Mouse (Mus musculus): ENCODE results near the gene Olfr1230. TPM values are rescaled to one million over a fixed set of nuclear protein-coding genes. Genes with fewer than 3 reads are reported as not detected.

Olfr1230 gene
- not detected in 2 replicates for polyA plus RNA-seq (2015; fragmentation: Nextera tagmentation; extraction: Ambion mirVana)

DNA sequence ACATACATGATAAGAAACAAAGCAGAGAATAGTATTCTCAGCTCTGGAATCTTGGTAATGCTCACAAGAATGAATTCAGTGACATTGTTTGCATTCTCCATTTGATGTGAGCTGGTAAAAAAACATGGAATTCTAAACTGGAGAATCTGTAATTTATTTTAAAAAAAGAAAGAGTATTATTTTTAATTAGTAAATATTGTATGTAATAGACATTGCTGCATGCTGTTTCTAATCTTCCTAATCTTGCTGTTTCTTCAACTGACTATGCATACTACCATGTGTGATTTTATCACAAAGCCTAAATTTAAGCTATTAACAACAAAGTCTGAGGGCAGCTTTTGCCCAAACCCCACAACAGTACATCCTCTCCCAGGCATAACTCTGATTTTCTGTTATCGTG, at the start of gene Olfr1230:
TSS of gene Olfr1230 (minus strand) at position 101 of the 400 bp plus-strand sequence.
- H3K36me3 ChIP-seq: no peaks in the 10 kb centered on the region
- 92% methylated on average over 1 of the region's 1 CpGs for WGBS
- no peak within 1 kb of the TSS for H3K4me2 ChIP-seq
- H3K9ac ChIP-seq: no peak within 1 kb of the TSS
- no peaks in the 10 kb centered on the region for H3K4me1 ChIP-seq (replicated peaks)
- no peak within 1 kb of the TSS for H3K27ac ChIP-seq (replicated peaks)
- H3K9me3 ChIP-seq: no peaks in the 10 kb centered on the region
- no peaks in the 10 kb centered on the region for H3K27me3 ChIP-seq
- H3K4me3 ChIP-seq: no peak within 1 kb of the TSS
- no peak for ATAC-seq (ENCODE audit: low read depth)

DNA sequence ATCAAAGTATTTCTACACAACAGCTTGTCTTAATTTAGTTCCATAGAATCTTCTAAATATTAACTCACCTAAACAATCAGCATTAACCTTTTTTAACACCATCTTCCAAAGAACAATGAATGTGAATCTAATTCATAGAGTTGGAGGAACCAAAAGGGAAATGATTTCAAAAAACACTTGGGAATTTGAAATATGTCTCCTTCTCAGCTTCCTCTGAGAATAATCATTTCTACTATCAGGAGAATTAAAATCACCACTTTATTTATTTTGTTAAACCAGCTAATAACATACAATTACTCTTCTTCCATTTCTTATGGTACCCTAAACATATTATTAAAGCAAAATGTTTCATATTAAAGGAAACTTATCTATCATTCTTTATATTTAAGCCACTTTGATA, 45.2 kb upstream of the Olfr1230 start, which contains the start of gene Olfr1233:
TSS of gene Olfr1233 (minus strand) at position 101 of the 400 bp plus-strand sequence.
- Histone ChIP-seq H3K36me3 (no peaks in the 10 kb centered on the region), H3K9ac (no peak within 1 kb of the TSS), H3K4me3 (no peak within 1 kb of the TSS), H3K27ac (replicated peaks) (no peak within 1 kb of the TSS), H3K4me1 (replicated peaks) (no peaks in the 10 kb centered on the region), H3K9me3 (no peaks in the 10 kb centered on the region), H3K4me2 (no peak within 1 kb of the TSS), H3K27me3 (no peaks in the 10 kb centered on the region)
- no peak for ATAC-seq (ENCODE audit: low read depth)

DNA sequence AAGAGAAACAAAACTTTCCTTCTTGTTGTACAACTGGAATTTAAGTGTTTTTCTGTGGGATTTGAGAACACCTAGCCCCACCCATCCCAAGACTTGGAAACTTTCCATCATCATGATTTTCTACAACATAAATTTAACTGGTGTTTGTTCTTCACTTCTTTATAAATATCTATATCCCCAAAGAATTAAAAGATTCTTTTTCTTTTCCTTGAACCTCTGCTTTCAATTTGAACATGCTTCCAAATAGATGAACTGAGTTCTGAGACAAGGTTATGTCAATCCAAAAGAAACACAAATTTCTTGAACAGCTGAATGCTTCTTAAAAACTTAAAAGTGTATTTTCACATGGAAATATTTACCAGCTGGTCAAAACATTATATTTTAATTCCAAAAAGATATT, 32.5 kb upstream of the Olfr1230 start, which contains the start of gene Olfr1232:
TSS of gene Olfr1232 (minus strand) at position 101 of the 400 bp plus-strand sequence.
- Histone ChIP-seq H3K4me3 (no peak within 1 kb of the TSS), H3K9ac (no peak within 1 kb of the TSS), H3K27me3 (no peaks in the 10 kb centered on the region), H3K9me3 (no peaks in the 10 kb centered on the region), H3K36me3 (no peaks in the 10 kb centered on the region), H3K4me1 (replicated peaks) (no peaks in the 10 kb centered on the region), H3K27ac (replicated peaks) (no peak within 1 kb of the TSS), H3K4me2 (no peak within 1 kb of the TSS)
- ATAC-seq (ENCODE audit: low read depth): no peak

DNA sequence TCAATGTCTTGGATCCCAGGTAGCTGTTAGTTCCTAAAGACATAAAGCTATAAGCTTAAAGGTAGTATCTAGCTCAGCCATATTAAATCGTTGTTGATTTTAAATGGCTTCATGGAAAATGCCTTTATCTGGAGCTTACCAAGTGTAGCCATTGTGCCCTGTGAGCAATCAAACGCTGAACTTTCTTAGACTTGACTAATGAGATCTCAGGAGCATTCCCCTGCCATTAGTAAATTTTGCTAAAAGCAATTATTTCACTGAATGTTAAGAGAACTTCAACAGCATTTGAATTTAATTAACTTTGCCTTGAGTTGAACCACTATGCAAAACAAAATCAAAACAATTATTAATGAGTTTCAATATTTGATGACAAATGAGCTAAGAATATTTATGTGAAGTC, 9.9 kb upstream of the Olfr1230 start, which contains the start of gene Olfr1231:
TSS of gene Olfr1231 (minus strand) at position 101 of the 400 bp plus-strand sequence.
- H3K4me1 ChIP-seq (replicated peaks): no peaks in the 10 kb centered on the region
- no peak within 1 kb of the TSS for H3K9ac ChIP-seq
- no peaks in the 10 kb centered on the region for H3K9me3 ChIP-seq
- no peaks in the 10 kb centered on the region for H3K27me3 ChIP-seq
- no peak within 1 kb of the TSS for H3K4me3 ChIP-seq
- no peak within 1 kb of the TSS for H3K4me2 ChIP-seq
- H3K27ac ChIP-seq (replicated peaks): no peak within 1 kb of the TSS
- no peak for ATAC-seq (ENCODE audit: low read depth)
- WGBS: 80% methylated on average over 2 of the region's 2 CpGs
- H3K36me3 ChIP-seq: no peaks in the 10 kb centered on the region

DNA sequence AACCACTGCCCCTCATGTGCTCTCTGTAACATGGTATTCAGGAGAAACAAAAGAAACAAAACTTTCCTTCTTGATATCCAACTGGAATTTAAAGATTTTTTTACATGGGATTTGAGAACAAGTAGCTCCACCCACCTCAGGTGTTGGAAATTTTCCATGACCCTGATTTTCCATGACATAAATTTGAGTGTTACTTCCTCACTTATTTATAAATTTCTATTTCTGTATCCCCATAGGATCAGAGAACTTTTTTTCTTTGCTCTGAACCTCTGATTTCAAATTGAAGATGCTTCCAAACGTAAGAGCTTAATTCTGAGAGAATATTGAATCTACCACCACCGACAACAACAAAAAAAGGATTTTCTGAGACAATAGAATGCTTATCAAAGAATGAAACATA, 9.2 kb downstream of the Olfr1230 start, which contains the start of gene Olfr1229:
TSS of gene Olfr1229 (minus strand) at position 101 of the 400 bp plus-strand sequence.
- no peaks in the 10 kb centered on the region for H3K4me1 ChIP-seq (replicated peaks)
- 81% methylated on average over 2 of the region's 2 CpGs for WGBS

DNA sequence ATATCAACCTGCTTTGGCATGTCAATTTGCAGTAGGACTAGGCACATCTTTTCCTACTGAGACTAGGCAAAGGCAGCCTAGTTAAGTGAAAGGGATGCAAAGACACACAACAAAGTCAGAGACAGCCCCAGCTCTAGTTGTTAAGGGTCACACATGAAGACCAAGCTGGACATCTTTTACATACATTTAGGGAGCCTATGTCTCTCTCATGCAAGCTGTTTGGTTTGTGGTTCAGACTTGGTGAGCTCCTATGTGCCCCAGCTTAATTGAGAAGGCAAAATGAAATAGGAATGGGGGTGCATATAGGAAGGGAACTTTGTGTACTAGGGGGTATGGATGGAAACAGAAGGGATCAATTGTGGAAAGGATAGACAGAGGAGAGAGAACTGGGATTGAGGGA, 43.1 kb downstream of the Olfr1230 start, which contains the start of gene Olfr1228:
TSS of gene Olfr1228 (minus strand) at position 101 of the 400 bp plus-strand sequence.
- no peak within 1 kb of the TSS for H3K27ac ChIP-seq (replicated peaks)
- no peak within 1 kb of the TSS for H3K4me3 ChIP-seq
- no peaks in the 10 kb centered on the region for H3K9me3 ChIP-seq
- no peaks in the 10 kb centered on the region for H3K36me3 ChIP-seq
- H3K27me3 ChIP-seq: no peaks in the 10 kb centered on the region
- H3K4me1 ChIP-seq (replicated peaks): no peaks in the 10 kb centered on the region
- no peak for ATAC-seq (ENCODE audit: low read depth)
- no peak within 1 kb of the TSS for H3K4me2 ChIP-seq
- no peak within 1 kb of the TSS for H3K9ac ChIP-seq

More for the DNA sequence above, 9.2 kb downstream of the Olfr1230 start, which contains the start of gene Olfr1229:
- ATAC-seq (ENCODE audit: low read depth): no peak
- Histone ChIP-seq H3K27ac (replicated peaks) (no peak within 1 kb of the TSS), H3K27me3 (no peaks in the 10 kb centered on the region), H3K9me3 (no peaks in the 10 kb centered on the region), H3K4me3 (no peak within 1 kb of the TSS), H3K36me3 (no peaks in the 10 kb centered on the region), H3K9ac (no peak within 1 kb of the TSS), H3K4me2 (no peak within 1 kb of the TSS)

Other genes starting within 250 kb of the Olfr1230 start
- gene Olfr1218, start 236.1 kb downstream of the Olfr1230 start, polyA plus RNA-seq (2015; fragmentation: Nextera tagmentation; extraction: Ambion mirVana): not detected in 2 replicates
- not detected in 2 replicates for gene Olfr1219, start 213.8 kb downstream of the Olfr1230 start, polyA plus RNA-seq (2015; fragmentation: Nextera tagmentation; extraction: Ambion mirVana)
- not detected in 2 replicates for gene Olfr1220, start 190.4 kb downstream of the Olfr1230 start, polyA plus RNA-seq (2015; fragmentation: Nextera tagmentation; extraction: Ambion mirVana)
- gene Olfr1221, start 180.0 kb downstream of the Olfr1230 start, polyA plus RNA-seq (2015; fragmentation: Nextera tagmentation; extraction: Ambion mirVana): not detected in 2 replicates
- gene Olfr1222, start 164.2 kb downstream of the Olfr1230 start, polyA plus RNA-seq (2015; fragmentation: Nextera tagmentation; extraction: Ambion mirVana): not detected in 2 replicates
- gene Olfr1223, start 145.7 kb downstream of the Olfr1230 start, polyA plus RNA-seq (2015; fragmentation: Nextera tagmentation; extraction: Ambion mirVana): not detected in 2 replicates
- gene Olfr1224-ps1, start 133.2 kb downstream of the Olfr1230 start, polyA plus RNA-seq (2015; fragmentation: Nextera tagmentation; extraction: Ambion mirVana): not detected in 2 replicates
- gene Olfr1225, start 122.6 kb downstream of the Olfr1230 start, polyA plus RNA-seq (2015; fragmentation: Nextera tagmentation; extraction: Ambion mirVana): not detected in 2 replicates
- gene Olfr1226, start 97.2 kb downstream of the Olfr1230 start, polyA plus RNA-seq (2015; fragmentation: Nextera tagmentation; extraction: Ambion mirVana): not detected in 2 replicates
- gene Olfr1228, start 43.2 kb downstream of the Olfr1230 start, polyA plus RNA-seq (2015; fragmentation: Nextera tagmentation; extraction: Ambion mirVana): not detected in 2 replicates
- not detected in 2 replicates for gene Olfr1229, start 9.3 kb downstream of the Olfr1230 start, polyA plus RNA-seq (2015; fragmentation: Nextera tagmentation; extraction: Ambion mirVana)
- not detected in 2 replicates for gene Olfr1231, start 9.8 kb upstream of the Olfr1230 start, polyA plus RNA-seq (2015; fragmentation: Nextera tagmentation; extraction: Ambion mirVana)
- gene Olfr1232, start 32.4 kb upstream of the Olfr1230 start, polyA plus RNA-seq (2015; fragmentation: Nextera tagmentation; extraction: Ambion mirVana): not detected in 2 replicates
- not detected in 2 replicates for gene Olfr1233, start 45.1 kb upstream of the Olfr1230 start, polyA plus RNA-seq (2015; fragmentation: Nextera tagmentation; extraction: Ambion mirVana)
- gene Olfr1234, start 67.6 kb upstream of the Olfr1230 start, polyA plus RNA-seq (2015; fragmentation: Nextera tagmentation; extraction: Ambion mirVana): not detected in 2 replicates
- not detected in 2 replicates for gene Olfr1238, start 112.4 kb upstream of the Olfr1230 start, polyA plus RNA-seq (2015; fragmentation: Nextera tagmentation; extraction: Ambion mirVana)
- gene Olfr1239, start 123.1 kb upstream of the Olfr1230 start, polyA plus RNA-seq (2015; fragmentation: Nextera tagmentation; extraction: Ambion mirVana): not detected in 2 replicates
- gene Olfr1240, start 145.7 kb upstream of the Olfr1230 start, polyA plus RNA-seq (2015; fragmentation: Nextera tagmentation; extraction: Ambion mirVana): not detected in 2 replicates
- gene Olfr1241, start 189.9 kb upstream of the Olfr1230 start, polyA plus RNA-seq (2015; fragmentation: Nextera tagmentation; extraction: Ambion mirVana): not detected in 2 replicates
- gene Olfr1242, start 201.1 kb upstream of the Olfr1230 start, polyA plus RNA-seq (2015; fragmentation: Nextera tagmentation; extraction: Ambion mirVana): not detected in 2 replicates
- gene Olfr1243, start 234.2 kb upstream of the Olfr1230 start, polyA plus RNA-seq (2015; fragmentation: Nextera tagmentation; extraction: Ambion mirVana): not detected in 2 replicates